Mouse (Mus musculus) liver, embryonic 14.5 days (tissue): ENCODE results near the gene Dpp6.

ENCODE experiments used
- CTCF ChIP-seq: IDR thresholded peaks from 2 replicates; pipeline ENCODE4 v1.5.1; 2016; ENCODE audit warnings: antibody characterized with exemption, low read depth, control low read depth
- EP300 ChIP-seq: IDR thresholded peaks from 2 replicates; pipeline ENCODE4 v1.6.1; 2016; ENCODE audit warnings: antibody characterized with exemption, low read depth

DNA sequence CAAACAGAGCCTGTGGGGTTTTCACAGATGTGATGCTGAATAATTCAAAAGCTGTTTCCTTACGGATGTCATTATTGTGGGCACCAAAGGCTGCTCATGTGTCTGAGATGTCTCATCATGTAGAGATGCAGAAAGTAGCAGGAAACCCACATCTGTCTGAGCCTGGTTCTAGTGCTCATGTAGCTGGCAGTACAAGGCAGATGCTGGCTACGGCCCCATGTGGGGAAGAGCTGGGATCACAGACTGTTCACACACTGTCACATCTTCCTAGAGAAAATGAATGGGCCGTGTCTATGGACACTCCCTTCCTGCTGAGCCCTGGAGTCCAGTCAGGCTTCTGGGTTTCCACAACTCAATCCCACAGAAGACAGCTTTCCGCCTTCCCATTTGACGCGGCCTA, 885.5 kb downstream of the Dpp6 start:
- TF ChIP-seq CTCF (no peak), EP300 (no peak)
